Mouse (Mus musculus) cortical plate, adult 2 months (tissue): Measurements from ENCODE around the gene Ccnc.
"Not testable (repeated sequence)": the region's sequence is repeated elsewhere in the genome, so short reads cannot be mapped to it uniquely, and the experiment has no call there.

ENCODE experiments used
- CTCF ChIP-seq: fragments of 200-500 bp; IDR thresholded peaks from 2 replicates; pipeline ENCODE4 v1.5.1; 2011; ENCODE audit warnings: mild to moderate bottlenecking, control low read depth, low read length; ENCODE audit not compliant: insufficient read depth; ENCODE audit errors: extremely low read depth
- POLR2A ChIP-seq: fragments of 200-500 bp; IDR thresholded peaks from 2 replicates; pipeline ENCODE4 v1.6.1; 2011; ENCODE audit warnings: mild to moderate bottlenecking, low read length, control low read depth; ENCODE audit not compliant: insufficient read depth; ENCODE audit errors: extremely low read depth

DNA sequence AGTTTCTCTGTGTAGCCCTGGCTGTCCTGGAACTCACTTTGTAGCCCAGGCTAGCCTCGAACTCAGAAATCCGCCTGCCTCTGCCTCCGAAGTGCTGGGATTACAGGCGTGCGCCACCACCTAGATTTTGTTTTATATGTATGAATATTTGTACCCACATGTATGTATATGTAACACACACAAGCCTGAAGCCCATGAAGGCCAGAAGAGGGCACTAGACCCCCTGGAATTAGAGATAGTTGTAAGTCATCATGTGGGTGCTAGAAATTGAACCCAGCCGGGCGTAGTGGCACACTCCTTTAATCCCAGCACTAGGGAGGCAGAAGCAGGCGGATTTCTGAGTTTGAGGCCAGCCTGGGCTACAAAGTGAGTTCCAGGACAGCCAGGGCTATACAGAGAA, 16.6 kb downstream of the Ccnc start:
- not testable (repeated sequence) for TF ChIP-seq POLR2A, CTCF
